Mouse (Mus musculus): ENCODE results near the gene Mycs. TPM values are rescaled to one million over a fixed set of nuclear protein-coding genes. Genes with fewer than 3 reads are reported as not detected.

The Mycs gene
- polyA plus RNA-seq (2017; shearing (Covaris generic)) = not detected

DNA sequence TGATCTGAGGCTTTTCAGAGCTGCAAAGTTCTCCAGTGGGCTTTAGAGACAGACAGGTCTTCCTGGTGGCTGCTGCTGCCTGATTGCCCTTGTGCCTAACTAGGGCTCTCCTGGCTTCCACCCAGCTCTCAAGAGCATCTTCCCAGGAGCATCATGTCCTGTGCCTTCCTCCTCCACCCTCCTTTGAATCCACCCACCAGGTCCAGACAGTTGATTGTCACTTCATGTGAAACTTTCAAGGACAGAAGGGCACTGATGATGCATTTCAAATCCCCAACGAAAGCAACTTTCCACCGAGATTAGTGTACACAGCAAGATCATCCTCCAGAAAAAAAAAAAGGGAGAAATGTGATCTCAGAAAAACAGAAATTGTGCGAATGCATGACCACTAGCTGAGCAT, at the start of gene Mycs:
Gene Mycs, minus strand, starts transcription at position 101 of the 400 bp plus-strand sequence.

Other genes with a start within 250 kb of the Mycs start
- not detected for gene Btbd35f7, start 199.8 kb upstream of the Mycs start, polyA plus RNA-seq (2017; shearing (Covaris generic))

Data from CD4-positive, CD25-positive, alpha-beta regulatory T cell, adult 9 weeks (primary cell).